Mouse (Mus musculus) liver, postnatal 0 days (tissue): ENCODE data around the gene Cacna1f.

ENCODE experiments used
- CTCF ChIP-seq: sonication (generic); IDR thresholded peaks from 2 replicates; pipeline ENCODE4 v1.5.1; 2016; ENCODE audit warnings: antibody characterized with exemption, low read depth
- EP300 ChIP-seq: IDR thresholded peaks from 2 replicates; pipeline ENCODE4 v1.6.1; 2016; ENCODE audit warnings: antibody characterized with exemption, low read depth, mild to moderate bottlenecking

GRCm38 (mm10) chrX:7648671-7649304 lies 41.9 kb downstream of the Cacna1f start:
- peak; percentile 50 for TF ChIP-seq CTCF
- TF ChIP-seq EP300, result peak; percentile 68
